Mouse (Mus musculus) kidney, embryonic 14.5 days (tissue): ENCODE data around the gene Pstpip1. TPM values are rescaled to one million over a fixed set of nuclear protein-coding genes. Genes with fewer than 3 reads are reported as not detected.

Experiments used
- ATAC-seq: fragments of 200-750 bp; cut with Nextera tagmentation; 2 replicates; pipeline ENCODE4 v1.8.0; 2017; ENCODE audit warnings: moderate number of reproducible peaks, mild to moderate bottlenecking, moderate TSS enrichment, moderate library complexity; ENCODE audit not compliant: low FRiP score, low TSS enrichment
- H3K27ac ChIP-seq: fragments of 300-500 bp; sonication (generic); 2 replicates; pipeline ENCODE4 v1.5.1; 2014; ENCODE audit warnings: low read depth, mild to moderate bottlenecking, low read length, moderate library complexity, mixed read lengths
- H3K27me3 ChIP-seq: fragments of 300-500 bp; sonication (generic); 2 replicates; pipeline ENCODE4 v1.6.1; 2014; ENCODE audit warnings: mild to moderate bottlenecking, low read length; ENCODE audit not compliant: control insufficient read depth, insufficient read depth
- H3K36me3 ChIP-seq: fragments of 300-500 bp; sonication (generic); 2 replicates; pipeline ENCODE4 v1.6.1; 2014; ENCODE audit warnings: low read length, mixed read lengths; ENCODE audit not compliant: control insufficient read depth, insufficient read depth
- H3K4me1 ChIP-seq: fragments of 300-500 bp; sonication (generic); 2 replicates; pipeline ENCODE4 v1.6.1; 2014; ENCODE audit warnings: low read length, mixed read lengths; ENCODE audit not compliant: control insufficient read depth, insufficient read depth
- H3K4me2 ChIP-seq: fragments of 300-500 bp; sonication (generic); replicated peaks from 2 replicates; pipeline ENCODE4 v1.6.1; 2014; ENCODE audit warnings: low read depth, mild to moderate bottlenecking, low read length
- H3K4me3 ChIP-seq: fragments of 300-500 bp; sonication (generic); 2 replicates; pipeline ENCODE4 v1.5.1; 2014; ENCODE audit warnings: mild to moderate bottlenecking, low read length
- H3K9ac ChIP-seq: fragments of 300-500 bp; sonication (generic); 2 replicates; pipeline ENCODE4 v1.6.1; 2014; ENCODE audit warnings: low read depth, mild to moderate bottlenecking, low read length, moderate library complexity
- H3K9me3 ChIP-seq: fragments of 300-500 bp; sonication (generic); 2 replicates; pipeline ENCODE4 v1.6.1; 2016; ENCODE audit warnings: low read length; ENCODE audit not compliant: control insufficient read depth
- WGBS: fragments of 180-500 bp; shearing (Covaris S2); extraction: QIAGEN DNeasy Blood & Tissue Kit; methylation state at CpG from one replicate; pipeline ENCODE4 v1.1.7; 2014; 5-methylcytosine and 5-hydroxymethylcytosine counted together
- polyA plus RNA-seq: library from polyadenylated mRNA; unstranded; fragments of >200 nt; fragmentation: Nextera tagmentation; extraction: Ambion mirVana; gene quantifications from 2 replicates; pipeline ENCODE4 v1.2.1, GENCODE M21; 2014

Gene Pstpip1
- polyA plus RNA-seq = 0.28 and 0.53 TPM in 2 replicates

DNA sequence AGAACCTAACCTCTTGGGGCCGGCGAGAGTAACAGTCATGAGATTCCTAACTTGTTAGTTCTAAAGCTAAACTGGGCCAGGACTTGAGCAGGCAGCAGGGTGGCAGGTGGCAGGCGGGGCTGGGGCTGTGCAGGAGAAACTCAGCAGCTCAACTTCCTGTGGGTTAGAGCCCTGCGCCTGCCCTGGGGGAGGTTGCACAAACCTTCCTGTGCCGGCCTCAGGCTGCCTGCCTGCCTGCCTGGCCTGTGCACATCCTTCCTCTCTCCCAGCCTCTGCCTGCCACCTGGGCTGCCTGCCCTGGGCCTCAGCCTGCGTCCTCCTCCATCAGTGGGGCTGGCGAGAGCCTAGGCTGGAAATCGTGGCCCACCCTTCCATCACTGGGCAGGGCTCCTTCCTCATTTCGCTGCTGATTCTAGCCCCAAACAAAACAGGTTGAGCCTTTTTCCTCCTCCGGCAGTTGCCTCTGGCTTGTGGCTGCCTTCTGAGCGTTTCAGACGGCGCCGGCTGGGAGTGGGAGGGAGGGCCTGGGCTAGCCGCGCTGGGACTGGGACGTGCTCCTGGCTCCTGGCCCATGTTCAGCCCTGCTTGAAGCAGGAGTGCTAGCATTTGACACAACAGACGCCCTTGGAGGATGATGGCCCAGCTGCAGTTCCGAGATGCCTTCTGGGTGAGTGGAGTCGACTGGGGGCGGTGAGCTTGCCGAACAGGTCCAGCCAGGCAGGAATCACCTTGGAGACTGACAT lies at the start of gene Pstpip1:
Gene Pstpip1 (plus strand): TSS at position 185 of the 743 bp plus-strand sequence.
- ATAC-seq = peak; percentile 71
- WGBS = 19% methylated on average over 22 of the region's 22 CpGs
- Histone ChIP-seq H3K27ac (no peak within 1 kb of the TSS; the same call in 1 of the 2 replicates), H3K9me3 (no peaks in the 10 kb centered on the region), H3K36me3 (no peaks in the 10 kb centered on the region), H3K4me1 (peaks cover 4% of the 10 kb centered on the region; the same call in 1 of the 2 replicates), H3K9ac (peak within 1 kb of the TSS; percentile 31; the same call in 1 of the 2 replicates), H3K27me3 (no peaks in the 10 kb centered on the region), H3K4me3 (no peak within 1 kb of the TSS), H3K4me2 (0 out of 2 replicates have a peak within 1 kb of the TSS, but pooled peaks have one; percentile 2)

DNA sequence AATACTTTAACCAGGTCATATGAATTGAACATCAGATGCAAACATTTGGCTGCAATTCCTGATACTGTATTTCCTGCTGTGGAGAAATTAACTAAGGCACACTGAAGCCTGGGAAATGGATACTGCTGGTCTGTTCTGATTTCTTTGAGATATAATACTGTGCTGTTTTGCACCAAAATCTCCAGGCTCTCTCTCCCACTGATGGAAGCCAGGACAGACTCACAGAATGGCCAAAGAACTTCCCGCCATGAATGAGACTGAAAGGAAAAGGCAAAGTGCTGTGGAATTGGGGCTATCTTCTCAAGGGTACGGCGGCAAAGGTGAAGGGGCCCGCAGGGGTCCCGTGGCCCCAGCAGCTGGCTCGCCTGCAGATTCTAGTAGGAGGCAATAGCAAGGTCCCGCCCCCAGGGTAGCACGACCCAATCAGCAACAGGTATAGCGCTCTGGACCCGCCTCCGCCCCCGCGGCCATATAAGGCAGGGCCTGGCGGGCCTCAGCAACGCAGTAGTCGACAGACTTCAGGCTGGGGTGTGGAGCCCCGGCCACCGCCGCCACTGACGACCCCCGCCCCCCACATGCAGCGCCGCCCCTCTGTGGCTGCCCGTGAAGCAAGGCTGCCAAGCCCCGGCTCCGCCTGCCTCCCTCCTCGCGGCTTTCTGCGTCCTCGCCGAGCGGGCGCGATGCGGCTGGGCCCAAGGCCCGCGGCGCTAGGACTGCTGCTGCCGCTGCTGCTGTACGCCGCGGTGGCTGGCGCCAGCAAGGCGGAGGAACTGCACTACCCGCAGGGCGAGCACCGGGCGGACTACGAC lies 48.2 kb upstream of the Pstpip1 start, which contains the start of gene Rcn2:
Gene Rcn2 (plus strand): TSS at position 474 of the 809 bp plus-strand sequence.
- WGBS = under 1% methylated on average over 48 of the region's 49 CpGs
- Histone ChIP-seq H3K4me1 (peaks cover 12% of the 10 kb centered on the region; the same call in 1 of the 2 replicates), H3K9me3 (no peaks in the 10 kb centered on the region), H3K36me3 (peaks cover 20% of the 10 kb centered on the region; the same call in 1 of the 2 replicates), H3K9ac (peak within 1 kb of the TSS; percentile 96), H3K27me3 (no peaks in the 10 kb centered on the region), H3K4me2 (peak within 1 kb of the TSS; percentile 63), H3K4me3 (peak within 1 kb of the TSS; percentile 80), H3K27ac (peak within 1 kb of the TSS; percentile 96)
- peak; percentile 100 for ATAC-seq

DNA sequence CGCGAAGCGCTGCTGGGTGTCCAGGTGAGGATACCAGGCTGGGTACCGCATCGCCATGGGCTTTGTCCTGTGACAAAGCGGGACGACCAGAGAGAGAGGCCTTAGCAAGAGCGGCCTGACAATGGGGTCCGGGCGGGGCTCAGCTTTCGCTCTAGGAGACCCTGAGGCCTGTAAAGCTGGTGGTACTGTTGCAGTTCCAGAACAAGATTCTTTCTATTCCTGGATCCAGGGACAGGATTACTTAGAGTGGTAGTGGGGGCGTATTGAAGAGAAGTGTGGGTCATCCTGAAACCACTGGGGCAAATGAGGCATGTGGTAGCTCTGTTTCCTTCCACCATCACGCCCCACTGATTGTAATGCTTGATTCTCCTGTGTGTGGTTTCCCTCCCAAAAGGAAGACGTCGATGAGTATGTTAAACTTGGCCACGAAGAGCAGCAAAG lies 47.6 kb upstream of the Pstpip1 start:
- Histone ChIP-seq H3K4me1 (peaks cover 12% of the 10 kb centered on the region; the same call in 1 of the 2 replicates), H3K4me3 (peak overlapping the region; percentile 80), H3K36me3 (peaks cover 20% of the 10 kb centered on the region; the same call in 1 of the 2 replicates), H3K9me3 (no peaks in the 10 kb centered on the region), H3K9ac (peak overlapping the region; percentile 96), H3K27me3 (no peaks in the 10 kb centered on the region), H3K4me2 (peak overlapping the region; percentile 63), H3K27ac (peak overlapping the region; percentile 96)
- ATAC-seq = 0 out of 2 replicates have a peak, but pooled peaks have one; percentile 81
- WGBS = under 1% methylated on average over 16 of the region's 16 CpGs

DNA sequence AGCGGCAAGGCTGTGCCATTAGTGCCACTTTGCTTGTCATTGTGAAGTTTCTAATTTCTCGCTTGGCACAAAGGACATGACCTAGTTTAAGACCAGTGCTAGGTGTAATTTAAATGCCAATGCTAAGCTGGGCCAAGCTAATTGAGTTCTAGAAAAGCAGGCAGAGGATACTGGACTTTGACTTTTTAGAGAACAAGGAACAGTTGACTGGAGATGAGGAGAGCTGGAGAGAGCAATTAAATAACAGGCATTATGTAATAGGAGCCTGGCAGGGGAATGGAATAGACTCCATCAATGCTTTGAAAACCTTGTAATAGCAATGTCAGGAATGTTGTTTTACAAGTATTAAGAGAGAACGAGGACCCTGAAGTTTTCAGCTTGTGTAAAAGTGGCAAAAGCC lies 36.0 kb upstream of the Pstpip1 start:
- Histone ChIP-seq H3K9ac (no peak overlapping the region), H3K27me3 (no peaks in the 10 kb centered on the region), H3K27ac (no peak overlapping the region), H3K4me1 (no peaks in the 10 kb centered on the region), H3K4me3 (no peak overlapping the region), H3K9me3 (no peaks in the 10 kb centered on the region), H3K4me2 (no peak overlapping the region), H3K36me3 (peaks cover 53% of the 10 kb centered on the region)
- ATAC-seq = no peak
- WGBS = 63% methylated on average over 3 of the region's 3 CpGs

DNA sequence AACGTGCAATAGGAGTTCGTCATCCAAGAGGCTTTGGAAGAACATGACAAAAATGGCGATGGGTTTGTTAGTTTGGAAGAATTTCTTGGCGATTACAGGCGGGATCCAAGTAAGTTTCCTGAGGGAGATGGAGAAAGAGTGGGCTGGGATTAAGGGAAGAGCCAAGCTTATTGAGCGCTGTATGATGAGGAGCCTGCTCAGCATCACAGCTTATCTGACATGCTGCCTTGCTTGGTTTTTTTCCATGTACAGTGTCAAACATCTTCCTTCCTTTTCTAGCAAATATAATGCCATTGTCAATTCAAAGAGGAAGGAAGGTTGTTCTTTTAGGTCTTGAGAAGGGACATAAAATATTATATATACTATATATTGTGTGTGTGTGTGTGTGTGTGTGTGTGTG lies 33.6 kb upstream of the Pstpip1 start:
- Histone ChIP-seq H3K4me1 (no peaks in the 10 kb centered on the region), H3K27me3 (no peaks in the 10 kb centered on the region), H3K27ac (no peak overlapping the region), H3K4me2 (no peak overlapping the region), H3K9ac (no peak overlapping the region), H3K36me3 (peaks cover 70% of the 10 kb centered on the region), H3K9me3 (no peaks in the 10 kb centered on the region), H3K4me3 (no peak overlapping the region)
- WGBS = 97% methylated on average over 6 of the region's 6 CpGs
- no peak for ATAC-seq

DNA sequence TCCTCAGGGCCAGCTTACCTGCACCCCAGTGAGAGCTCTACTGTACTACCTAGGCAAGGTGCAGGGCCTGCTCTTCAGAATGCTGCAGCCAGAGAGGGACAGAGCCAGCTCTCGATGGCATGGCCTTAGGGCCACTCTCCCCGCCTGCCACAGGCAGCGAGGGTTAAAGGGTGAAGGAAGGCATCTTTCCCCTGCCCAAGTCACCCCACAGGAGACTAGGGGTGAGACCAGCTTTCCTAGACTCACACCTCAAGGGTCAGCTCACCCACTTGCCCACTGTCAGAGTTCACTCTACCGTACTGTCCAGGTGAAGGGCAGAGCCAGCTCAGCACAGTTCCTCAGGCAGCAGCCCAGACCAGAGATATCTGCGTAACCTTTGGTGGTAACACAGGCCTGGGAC lies 27.4 kb upstream of the Pstpip1 start:
- Histone ChIP-seq H3K4me1 (no peaks in the 10 kb centered on the region), H3K9me3 (no peaks in the 10 kb centered on the region), H3K4me2 (no peak overlapping the region), H3K4me3 (no peak overlapping the region), H3K9ac (no peak overlapping the region), H3K36me3 (peaks cover 60% of the 10 kb centered on the region), H3K27ac (no peak overlapping the region), H3K27me3 (no peaks in the 10 kb centered on the region)
- WGBS = 94% methylated on average over 5 of the region's 5 CpGs
- no peak; the same call in 1 of the 2 replicates for ATAC-seq

DNA sequence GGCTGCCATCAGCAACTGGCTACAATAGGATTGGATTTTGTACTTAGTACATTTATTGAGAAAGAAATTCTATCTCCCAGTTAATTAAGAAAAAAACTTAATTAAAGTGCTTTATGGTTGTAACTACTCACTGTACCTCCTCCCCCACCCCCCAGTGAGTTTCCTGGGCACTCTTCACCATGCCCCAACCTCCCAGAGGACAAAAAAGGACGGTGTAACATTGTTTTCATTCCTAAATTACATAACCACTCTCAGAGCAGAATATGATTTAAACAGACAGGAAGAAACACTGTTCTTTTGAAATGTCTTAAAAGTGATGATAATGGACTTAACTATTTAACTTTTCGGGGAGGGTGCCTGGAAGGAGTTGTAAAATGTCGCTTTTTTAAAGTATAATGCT lies 24.8 kb upstream of the Pstpip1 start:
- Histone ChIP-seq H3K36me3 (peaks cover 43% of the 10 kb centered on the region), H3K9ac (no peak overlapping the region), H3K27me3 (no peaks in the 10 kb centered on the region), H3K4me1 (no peaks in the 10 kb centered on the region), H3K4me3 (no peak overlapping the region), H3K4me2 (no peak overlapping the region), H3K9me3 (no peaks in the 10 kb centered on the region), H3K27ac (no peak overlapping the region)
- no peak for ATAC-seq
- WGBS = 66% methylated on average over 3 of the region's 3 CpGs

DNA sequence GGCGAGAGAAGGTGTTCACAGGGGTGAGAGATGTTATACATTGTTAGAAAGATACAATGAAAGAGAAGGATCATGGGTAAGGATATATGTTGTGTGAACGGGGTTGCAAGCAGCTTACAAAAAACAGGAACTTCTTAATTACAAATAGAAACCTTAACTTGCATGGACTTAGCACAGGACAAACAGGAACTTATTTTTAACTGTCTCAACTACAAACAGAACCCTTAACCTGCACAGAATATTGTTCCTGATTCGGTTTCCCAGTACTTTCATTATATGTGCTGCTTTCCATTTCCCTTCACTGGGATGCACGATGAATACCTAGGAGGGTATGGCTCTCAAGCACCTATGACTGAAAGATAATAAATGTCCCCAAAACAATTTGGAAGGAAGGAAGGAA lies 21.8 kb upstream of the Pstpip1 start:
- H3K9ac ChIP-seq = no peak overlapping the region
- ATAC-seq = no peak
- no peak overlapping the region for H3K27ac ChIP-seq
- no peak overlapping the region for H3K4me3 ChIP-seq
- peaks cover 16% of the 10 kb centered on the region; the same call in 1 of the 2 replicates for H3K36me3 ChIP-seq
- H3K4me2 ChIP-seq = no peak overlapping the region
- no peaks in the 10 kb centered on the region for H3K4me1 ChIP-seq
- WGBS = 91% methylated on average over 4 of the region's 4 CpGs
- no peaks in the 10 kb centered on the region for H3K9me3 ChIP-seq
- no peaks in the 10 kb centered on the region for H3K27me3 ChIP-seq
